Mouse (Mus musculus) forebrain, embryonic 13.5 days (tissue): Measurements from ENCODE around the gene Dab2ip. TPM values are rescaled to one million over a fixed set of nuclear protein-coding genes. Genes with fewer than 3 reads are reported as not detected.

Source experiments
- ATAC-seq: fragments of 200-750 bp; cut with Nextera tagmentation; 2 replicates; pipeline ENCODE4 v1.8.0; 2017
- H3K27ac ChIP-seq: fragments of 300-500 bp; sonication (generic); 2 replicates; pipeline ENCODE4 v1.5.1; 2015; ENCODE audit warnings: inconsistent platforms, mild to moderate bottlenecking, moderate library complexity
- H3K27me3 ChIP-seq: fragments of 300-500 bp; sonication (generic); 2 replicates; pipeline ENCODE4 v1.6.1; 2015; ENCODE audit warnings: mild to moderate bottlenecking, inconsistent platforms
- H3K36me3 ChIP-seq: fragments of 300-500 bp; sonication (generic); 2 replicates; pipeline ENCODE4 v1.6.1; 2015; ENCODE audit warnings: mild to moderate bottlenecking, inconsistent platforms; ENCODE audit not compliant: poor library complexity, severe bottlenecking
- H3K4me1 ChIP-seq: fragments of 300-500 bp; sonication (generic); 2 replicates; pipeline ENCODE4 v1.6.1; 2015; ENCODE audit warnings: inconsistent platforms
- H3K4me2 ChIP-seq: fragments of 300-500 bp; sonication (generic); 2 replicates; pipeline ENCODE4 v1.6.1; 2015; ENCODE audit warnings: inconsistent platforms, mild to moderate bottlenecking, moderate library complexity
- H3K4me3 ChIP-seq: fragments of 300-500 bp; sonication (generic); 2 replicates; pipeline ENCODE4 v1.5.1; 2015; ENCODE audit warnings: mild to moderate bottlenecking, inconsistent platforms
- H3K9ac ChIP-seq: fragments of 300-500 bp; sonication (generic); 2 replicates; pipeline ENCODE4 v1.6.1; 2015; ENCODE audit warnings: mild to moderate bottlenecking, inconsistent platforms
- H3K9me3 ChIP-seq: fragments of 300-500 bp; sonication (generic); replicated peaks from 2 replicates; pipeline ENCODE4 v1.6.1; 2016; ENCODE audit warnings: inconsistent platforms
- WGBS: fragments of 180-500 bp; shearing (Covaris S2); methylation state at CpG from one replicate; pipeline ENCODE4 v1.1.7; 2015; 5-methylcytosine and 5-hydroxymethylcytosine counted together
- polyA plus RNA-seq: library from polyadenylated mRNA; unstranded; fragments of >200 nt; fragmentation: Nextera tagmentation; extraction: Ambion mirVana; gene quantifications from 2 replicates; pipeline ENCODE4 v1.2.1, GENCODE M21; 2015

Gene Dab2ip
- polyA plus RNA-seq, 1 experiment from 2014 or later = 27.4 TPM

DNA sequence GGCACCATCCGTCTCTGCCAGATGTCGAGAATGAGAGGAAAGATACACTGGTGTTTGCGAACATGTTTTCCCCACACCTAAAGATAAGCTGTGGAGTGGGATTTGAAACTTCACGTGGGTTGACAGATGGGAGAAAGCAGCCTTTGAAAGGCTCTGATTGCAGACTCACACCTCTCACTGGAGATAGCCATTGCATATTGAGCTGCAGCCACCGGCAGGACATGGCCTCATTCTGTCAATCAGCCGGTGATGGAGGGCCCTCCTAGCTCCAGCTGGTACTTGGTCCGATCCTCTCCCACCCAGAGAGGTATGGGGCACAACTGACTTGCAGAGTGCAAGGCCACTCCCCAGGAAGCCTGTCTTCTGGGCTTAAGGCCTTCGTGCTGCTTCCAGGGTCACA lies 202.3 kb downstream of the Dab2ip start:
- Histone ChIP-seq H3K9me3 (no peaks in the 10 kb centered on the region), H3K36me3 (no peaks in the 10 kb centered on the region), H3K9ac (no peak overlapping the region), H3K27ac (peak overlapping the region; percentile 16), H3K4me2 (no peak overlapping the region), H3K4me3 (no peak overlapping the region), H3K27me3 (no peaks in the 10 kb centered on the region), H3K4me1 (peaks cover 18% of the 10 kb centered on the region)
- WGBS = 66% methylated on average over 8 of the region's 8 CpGs
- ATAC-seq = no peak

DNA sequence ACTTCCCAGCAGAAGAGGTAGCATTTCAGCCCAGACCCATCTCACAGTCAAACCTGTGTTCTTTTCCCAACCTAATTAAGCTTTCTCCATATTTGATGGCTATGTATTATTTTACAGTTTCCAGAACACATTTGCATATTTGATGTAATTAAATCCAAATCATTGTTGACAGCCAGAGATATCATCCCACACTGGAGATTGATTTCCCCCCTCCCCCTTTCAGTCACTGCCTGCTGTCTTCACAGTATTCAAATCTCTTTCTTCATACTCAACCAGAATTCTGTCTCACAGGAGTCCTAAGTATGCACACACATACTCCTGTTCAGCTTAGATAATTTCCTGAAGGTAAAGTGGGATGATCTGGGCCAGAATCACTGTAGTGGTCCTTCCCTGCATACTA lies 202.8 kb downstream of the Dab2ip start:
- Histone ChIP-seq H3K27ac (peak overlapping the region; percentile 45), H3K27me3 (no peaks in the 10 kb centered on the region), H3K4me2 (no peak overlapping the region), H3K9me3 (no peaks in the 10 kb centered on the region), H3K36me3 (no peaks in the 10 kb centered on the region), H3K4me3 (no peak overlapping the region), H3K4me1 (peaks cover 18% of the 10 kb centered on the region), H3K9ac (no peak overlapping the region)
- ATAC-seq = 0 out of 2 replicates have a peak, but pooled peaks have one; percentile 37

DNA sequence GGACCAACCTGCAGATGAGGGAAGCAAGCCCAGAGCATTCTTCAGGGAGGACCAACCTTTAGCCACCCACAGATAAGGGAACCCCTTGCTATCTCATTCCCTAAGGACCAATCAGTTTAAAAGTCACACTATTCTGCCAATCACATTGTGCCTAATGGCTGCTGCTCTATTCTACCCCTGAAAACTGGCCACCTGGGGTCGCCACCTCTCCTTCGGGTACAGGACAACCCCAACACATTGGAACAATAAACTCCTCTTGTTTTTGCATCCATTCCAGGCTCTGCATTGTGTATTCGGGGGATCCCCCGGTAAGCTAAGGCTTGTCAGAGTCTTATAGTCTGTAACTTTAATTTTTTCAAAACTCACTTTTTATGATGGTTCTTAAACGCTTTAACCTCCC lies 203.4 kb downstream of the Dab2ip start:
- Histone ChIP-seq H3K4me3 (no peak overlapping the region), H3K9me3 (no peaks in the 10 kb centered on the region), H3K9ac (no peak overlapping the region), H3K4me1 (peaks cover 18% of the 10 kb centered on the region), H3K27me3 (no peaks in the 10 kb centered on the region), H3K27ac (peak overlapping the region; percentile 45), H3K36me3 (no peaks in the 10 kb centered on the region), H3K4me2 (no peak overlapping the region)
- WGBS = 87% methylated on average over 5 of the region's 5 CpGs
- ATAC-seq = no peak

DNA sequence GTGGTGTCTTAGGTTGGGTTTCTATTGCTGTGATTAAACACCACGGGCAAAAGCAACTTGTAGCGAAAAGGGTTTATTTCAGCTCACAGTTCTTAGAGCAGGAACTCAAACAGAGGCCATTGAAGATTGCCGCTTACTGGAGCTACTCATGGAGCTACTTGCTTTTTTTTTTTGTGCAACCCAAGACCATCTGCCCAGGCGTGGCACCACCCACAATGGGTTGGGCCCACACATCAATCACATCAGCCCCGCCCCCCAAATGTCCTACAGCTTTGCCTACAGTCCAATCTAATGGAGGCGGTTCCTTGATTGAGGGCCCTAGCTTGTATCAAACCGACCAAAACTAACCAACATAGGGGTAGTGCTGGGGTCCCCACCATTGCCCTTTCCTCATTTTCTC lies 205.8 kb downstream of the Dab2ip start:
- no peaks in the 10 kb centered on the region for H3K9me3 ChIP-seq
- H3K27ac ChIP-seq = no peak overlapping the region
- no peak overlapping the region for H3K4me2 ChIP-seq
- no peak overlapping the region for H3K4me3 ChIP-seq
- H3K27me3 ChIP-seq = no peaks in the 10 kb centered on the region
- peaks cover 31% of the 10 kb centered on the region for H3K4me1 ChIP-seq
- no peaks in the 10 kb centered on the region for H3K36me3 ChIP-seq
- H3K9ac ChIP-seq = no peak overlapping the region
- 89% methylated on average over 7 of the region's 7 CpGs for WGBS
- no peak for ATAC-seq

DNA sequence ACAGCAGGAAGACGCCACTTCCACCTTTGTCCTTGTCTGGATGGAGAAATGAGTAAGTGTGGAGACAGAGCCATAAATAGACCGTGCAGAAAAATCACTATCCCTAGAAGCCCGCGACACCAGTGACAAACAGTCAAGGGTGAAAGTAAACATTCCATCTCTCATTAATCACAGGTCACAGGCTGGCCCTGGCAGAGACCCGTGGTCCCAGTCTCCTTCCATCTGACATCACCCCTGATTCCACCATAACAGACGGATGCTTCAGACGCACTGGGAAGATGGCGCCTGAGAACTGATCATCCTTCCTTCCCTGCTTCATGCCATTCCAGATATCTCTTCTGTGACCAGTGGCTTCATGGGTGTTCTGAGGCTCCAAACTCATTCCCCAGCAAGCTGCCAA lies 206.3 kb downstream of the Dab2ip start:
- Histone ChIP-seq H3K4me2 (no peak overlapping the region), H3K36me3 (no peaks in the 10 kb centered on the region), H3K4me3 (no peak overlapping the region), H3K27me3 (no peaks in the 10 kb centered on the region), H3K9ac (no peak overlapping the region), H3K9me3 (no peaks in the 10 kb centered on the region), H3K4me1 (peaks cover 35% of the 10 kb centered on the region), H3K27ac (no peak overlapping the region)
- WGBS = 91% methylated on average over 8 of the region's 8 CpGs
- ATAC-seq = no peak

DNA sequence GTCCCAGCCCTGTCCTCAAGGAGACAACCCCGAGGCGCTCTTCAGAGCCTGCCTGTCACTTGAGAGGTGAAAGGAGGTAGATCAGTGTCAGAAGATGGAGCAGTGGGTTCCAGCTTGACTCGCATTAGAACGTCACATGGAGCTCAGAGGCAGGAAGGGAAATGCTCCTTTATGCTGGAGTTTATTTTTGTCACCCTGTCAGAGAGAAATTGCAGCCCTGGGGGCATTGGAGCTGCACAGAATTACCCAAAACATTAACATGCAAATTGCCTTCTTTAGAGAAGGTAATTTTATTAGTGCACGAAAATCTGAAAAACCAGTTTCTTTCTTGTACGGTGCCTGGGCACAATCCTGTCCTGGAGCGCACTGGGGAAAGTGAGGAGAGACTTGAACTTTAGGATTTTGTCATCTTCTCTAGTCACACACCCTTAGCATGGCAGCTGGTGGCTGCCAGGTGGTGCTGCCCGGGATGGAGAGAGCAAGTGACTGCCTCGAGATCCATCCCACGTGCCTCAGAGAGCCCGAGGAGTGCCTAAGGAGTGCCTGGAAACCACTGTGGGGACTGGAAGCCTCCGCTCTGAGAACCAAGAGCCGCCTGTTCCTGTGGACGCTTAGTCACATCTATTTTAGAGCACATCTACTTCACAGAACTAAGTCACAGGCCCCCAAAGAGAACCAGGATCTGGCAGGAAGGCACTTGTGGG lies 209.9 kb downstream of the Dab2ip start:
- H3K4me3 ChIP-seq = no peak overlapping the region
- H3K27ac ChIP-seq = peak overlapping the region; percentile 45; the same call in 1 of the 2 replicates
- H3K4me2 ChIP-seq = no peak overlapping the region
- peak; percentile 62 for ATAC-seq
- H3K4me1 ChIP-seq = peaks cover 17% of the 10 kb centered on the region
- H3K9ac ChIP-seq = no peak overlapping the region
- WGBS = 37% methylated on average over 14 of the region's 14 CpGs
- no peaks in the 10 kb centered on the region for H3K27me3 ChIP-seq
- H3K36me3 ChIP-seq = no peaks in the 10 kb centered on the region
- no peaks in the 10 kb centered on the region for H3K9me3 ChIP-seq

DNA sequence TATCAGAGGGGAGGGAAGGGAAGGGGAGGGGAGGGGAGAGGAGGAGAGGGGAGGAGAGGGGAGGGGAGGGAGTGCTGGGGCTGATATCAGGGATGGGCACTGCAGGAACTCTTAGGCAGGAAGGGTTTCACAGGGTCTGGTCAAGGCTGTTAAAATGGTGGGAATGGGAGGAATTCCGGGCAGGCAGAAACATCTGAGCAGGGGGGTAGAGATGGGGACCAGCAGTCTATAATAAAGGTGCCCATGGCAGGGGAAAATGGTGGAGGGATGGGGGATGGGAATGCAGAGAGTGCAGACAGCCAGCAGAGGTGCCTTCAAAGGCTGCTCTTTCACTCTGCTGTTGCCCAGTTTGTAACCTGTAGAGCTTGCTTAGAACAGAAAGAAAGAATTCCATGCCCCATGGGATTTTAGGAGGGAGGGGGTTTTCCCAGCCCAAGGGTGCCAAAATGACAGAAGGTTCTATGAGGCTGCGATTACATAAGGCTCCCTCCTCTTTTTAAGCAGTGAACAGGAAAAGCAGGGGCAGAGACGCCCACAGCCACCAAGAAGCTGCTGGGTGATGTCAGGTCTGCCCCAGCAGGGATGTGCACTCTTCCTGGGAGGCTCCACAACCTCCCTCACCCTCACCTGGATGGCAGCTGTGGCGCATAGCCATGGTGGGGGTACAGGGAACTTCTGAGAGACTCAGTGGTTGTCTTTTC lies 210.6 kb downstream of the Dab2ip start:
- WGBS = 43% methylated on average over 4 of the region's 4 CpGs
- peak; percentile 50; the same call in 1 of the 2 replicates for ATAC-seq

DNA sequence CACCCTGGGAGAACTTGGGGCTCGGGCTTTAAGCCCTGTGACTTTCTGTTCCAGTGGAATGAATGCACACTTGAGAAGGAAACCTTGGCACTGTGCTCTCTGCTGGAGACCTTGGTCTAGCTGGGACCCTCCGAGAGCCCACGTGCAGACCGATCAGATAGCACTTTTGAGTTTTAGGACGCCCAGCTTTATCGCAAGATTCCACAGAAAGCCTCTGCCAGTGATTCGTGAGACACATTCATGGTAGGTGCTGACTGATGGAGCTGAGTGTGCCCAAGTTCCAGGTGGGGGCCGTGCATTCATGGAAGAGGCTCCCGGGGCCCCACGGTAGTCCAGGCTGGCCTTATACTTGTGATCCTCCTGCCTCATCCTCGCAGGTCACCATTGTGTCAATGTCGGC lies 211.3 kb downstream of the Dab2ip start:
- Histone ChIP-seq H3K27ac (no peak overlapping the region), H3K9me3 (no peaks in the 10 kb centered on the region), H3K27me3 (no peaks in the 10 kb centered on the region), H3K9ac (no peak overlapping the region), H3K36me3 (no peaks in the 10 kb centered on the region), H3K4me3 (no peak overlapping the region), H3K4me1 (peaks cover 17% of the 10 kb centered on the region), H3K4me2 (no peak overlapping the region)
- 85% methylated on average over 12 of the region's 12 CpGs for WGBS
- no peak for ATAC-seq

More for the DNA sequence above, 210.6 kb downstream of the Dab2ip start:
- no peak overlapping the region for H3K27ac ChIP-seq
- no peak overlapping the region for H3K4me2 ChIP-seq
- H3K9me3 ChIP-seq = no peaks in the 10 kb centered on the region
- H3K4me1 ChIP-seq = peaks cover 17% of the 10 kb centered on the region
- H3K4me3 ChIP-seq = no peak overlapping the region
- H3K27me3 ChIP-seq = no peaks in the 10 kb centered on the region
- no peaks in the 10 kb centered on the region for H3K36me3 ChIP-seq
- no peak overlapping the region for H3K9ac ChIP-seq

DNA sequence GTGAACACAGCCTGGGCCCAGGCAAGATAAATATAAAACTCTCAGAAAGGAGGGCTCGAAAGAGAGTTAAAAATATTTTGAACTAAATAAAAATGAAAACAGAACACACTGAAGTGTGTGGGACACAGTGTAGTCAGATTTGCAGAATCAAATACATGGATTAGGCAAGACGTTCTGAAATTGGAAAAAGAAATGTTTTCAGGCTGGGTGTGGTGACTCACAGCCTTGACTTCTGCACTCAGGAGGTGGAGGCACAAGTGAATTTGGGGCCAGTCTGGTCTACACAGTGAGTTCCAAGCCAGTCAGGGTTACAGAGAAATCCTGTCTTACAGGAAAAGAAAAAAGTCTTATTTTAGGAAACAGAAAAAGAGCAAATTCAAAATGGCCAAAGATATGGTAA lies 212.5 kb downstream of the Dab2ip start:
- Histone ChIP-seq H3K4me3 (no peak overlapping the region), H3K4me2 (no peak overlapping the region), H3K36me3 (no peaks in the 10 kb centered on the region), H3K9me3 (no peaks in the 10 kb centered on the region), H3K4me1 (peaks cover 17% of the 10 kb centered on the region), H3K27ac (no peak overlapping the region), H3K9ac (no peak overlapping the region), H3K27me3 (no peaks in the 10 kb centered on the region)
- no peak for ATAC-seq
- WGBS = 86% methylated on average over 2 of the region's 2 CpGs

DNA sequence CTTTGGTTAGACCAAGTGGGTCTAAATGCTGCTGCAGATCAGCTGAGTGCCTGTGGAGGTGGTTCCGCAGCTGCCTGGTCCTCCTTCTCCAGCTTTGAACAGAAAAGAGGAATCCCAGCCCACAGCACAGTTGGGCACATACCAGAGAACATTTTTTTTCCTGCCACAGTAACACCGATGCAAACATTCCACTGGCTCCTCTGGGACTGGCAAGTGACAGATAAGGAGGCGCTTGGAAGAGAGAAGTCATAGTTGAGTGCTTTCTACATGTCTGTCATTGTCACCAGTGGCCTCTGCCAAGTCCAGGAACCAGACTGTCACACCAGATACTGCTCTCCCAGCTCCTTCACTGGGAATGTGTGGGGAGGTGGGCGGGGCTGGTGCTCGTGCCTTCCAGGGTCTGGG lies 217.6 kb downstream of the Dab2ip start:
- Histone ChIP-seq H3K36me3 (no peaks in the 10 kb centered on the region), H3K9me3 (no peaks in the 10 kb centered on the region), H3K9ac (no peak overlapping the region), H3K27me3 (no peaks in the 10 kb centered on the region), H3K4me3 (no peak overlapping the region), H3K4me2 (no peak overlapping the region), H3K27ac (no peak overlapping the region; the same call in 1 of the 2 replicates), H3K4me1 (0 out of 2 replicates have a peak, but pooled peaks cover 3% of the 10 kb centered on the region)
- ATAC-seq = no peak; the same call in 1 of the 2 replicates
- WGBS = 65% methylated on average over 5 of the region's 5 CpGs

DNA sequence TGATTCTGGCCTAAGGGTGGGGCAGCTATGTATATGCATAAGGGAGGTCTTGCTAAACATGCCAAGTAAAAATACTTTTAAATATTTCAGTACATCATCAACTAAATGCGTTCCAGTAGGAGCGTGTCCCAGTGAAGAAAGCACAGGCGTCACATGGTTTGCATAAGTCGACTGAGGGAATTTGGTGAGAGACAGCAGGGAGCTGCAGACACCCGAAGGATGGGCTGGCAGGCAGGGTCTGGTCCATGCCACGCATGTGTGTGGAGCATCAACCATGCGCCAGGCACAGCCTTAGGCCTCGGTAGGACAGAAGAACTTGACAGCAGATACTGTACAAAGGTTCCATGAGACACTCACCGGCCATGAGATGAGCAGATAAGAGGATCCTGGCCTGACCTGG lies 218.9 kb downstream of the Dab2ip start:
- no peak overlapping the region for H3K9ac ChIP-seq
- ATAC-seq = 0 out of 2 replicates have a peak, but pooled peaks have one; percentile 21
- no peaks in the 10 kb centered on the region for H3K9me3 ChIP-seq
- no peak overlapping the region for H3K4me2 ChIP-seq
- 85% methylated on average over 9 of the region's 9 CpGs for WGBS
- peaks cover 5% of the 10 kb centered on the region for H3K4me1 ChIP-seq
- H3K36me3 ChIP-seq = no peaks in the 10 kb centered on the region
- H3K27ac ChIP-seq = no peak overlapping the region
- H3K4me3 ChIP-seq = no peak overlapping the region
- no peaks in the 10 kb centered on the region for H3K27me3 ChIP-seq

DNA sequence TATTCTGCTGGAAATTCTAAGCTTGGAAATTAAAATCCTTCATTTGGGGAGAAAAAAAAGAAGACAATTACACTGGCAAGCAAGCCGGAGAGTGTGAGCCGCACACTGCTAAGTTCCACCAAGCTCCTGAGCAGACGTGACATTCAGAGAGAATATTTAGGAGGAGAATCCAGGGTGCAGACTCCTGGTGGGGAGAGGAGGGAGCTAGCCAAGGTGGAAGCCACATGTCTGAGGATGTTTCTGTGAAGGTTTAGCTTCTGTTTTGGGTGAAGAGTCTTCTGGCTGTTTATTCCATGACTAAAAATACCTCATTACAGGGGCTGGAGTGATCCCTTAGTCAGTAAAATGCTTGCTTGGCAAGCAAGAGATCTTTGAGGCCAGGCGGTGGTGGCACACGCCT lies 221.2 kb downstream of the Dab2ip start:
- Histone ChIP-seq H3K4me2 (no peak overlapping the region), H3K36me3 (no peaks in the 10 kb centered on the region), H3K9me3 (no peaks in the 10 kb centered on the region), H3K27ac (no peak overlapping the region), H3K4me1 (peaks cover 16% of the 10 kb centered on the region), H3K4me3 (no peak overlapping the region), H3K9ac (no peak overlapping the region), H3K27me3 (no peaks in the 10 kb centered on the region)
- ATAC-seq = no peak
- 92% methylated on average over 5 of the region's 5 CpGs for WGBS
